Mouse (Mus musculus): ENCODE measurements around the gene Hemgn.

Hemgn gene

GRCm38 (mm10) chr4:46364360-46364759 lies 48.9 kb downstream of the Hemgn start:
- in situ Hi-C loops (cut with MboI, MseI): loop anchor here (25.0 kb wide), 1 partner anchor 152 kb away; no protein-coding TSS in a partner anchor

- in situ Hi-C loops (cut with MboI, MseI): loop anchor here (25.0 kb wide), 1 partner anchor 149 kb away; no protein-coding TSS in a partner anchor
Observed at GRCm38 (mm10) chr4:46361258-46361657, 52.0 kb downstream of the Hemgn start.

GRCm38 (mm10) chr4:46359539-46360253 lies 53.6 kb downstream of the Hemgn start:
- in situ Hi-C loops (cut with MboI, MseI): loop anchor here (25.0 kb wide), 1 partner anchor 147 kb away; no protein-coding TSS in a partner anchor

GRCm38 (mm10) chr4:46356351-46357133 lies 56.8 kb downstream of the Hemgn start:
- in situ Hi-C loops (cut with MboI, MseI): loop anchor here (25.0 kb wide), 1 partner anchor 144 kb away; no protein-coding TSS in a partner anchor

GRCm38 (mm10) chr4:46353045-46353444 lies 60.3 kb downstream of the Hemgn start:
- in situ Hi-C loops (cut with MboI, MseI): loop anchor here (25.0 kb wide), 1 partner anchor 141 kb away; no protein-coding TSS in a partner anchor

- in situ Hi-C loops (cut with MboI, MseI): no loop called here
Observed at GRCm38 (mm10) chr4:46349530-46349929, 63.8 kb downstream of the Hemgn start.

GRCm38 (mm10) chr4:46348897-46349296 lies 64.4 kb downstream of the Hemgn start:
- in situ Hi-C loops (cut with MboI, MseI): no loop called here

GRCm38 (mm10) chr4:46347580-46348515 lies 65.5 kb downstream of the Hemgn start:
- in situ Hi-C loops (cut with MboI, MseI): no loop called here

GRCm38 (mm10) chr4:46347141-46347540 lies 66.2 kb downstream of the Hemgn start:
- in situ Hi-C loops (cut with MboI, MseI): no loop called here

- in situ Hi-C loops (cut with MboI, MseI): no loop called here
Observed at GRCm38 (mm10) chr4:46346221-46346620, 67.1 kb downstream of the Hemgn start.

GRCm38 (mm10) chr4:46345773-46346100 lies 67.6 kb downstream of the Hemgn start:
- in situ Hi-C loops (cut with MboI, MseI): no loop called here

- in situ Hi-C loops (cut with MboI, MseI): no loop called here
Observed at GRCm38 (mm10) chr4:46345056-46345772, 68.1 kb downstream of the Hemgn start.

GRCm38 (mm10) chr4:46344288-46344687 lies 69.0 kb downstream of the Hemgn start:
- in situ Hi-C loops (cut with MboI, MseI): no loop called here

Data from T-helper 17 cell (primary cell).